Mouse (Mus musculus): ENCODE measurements around the gene Cd68.

Gene Cd68

DNA sequence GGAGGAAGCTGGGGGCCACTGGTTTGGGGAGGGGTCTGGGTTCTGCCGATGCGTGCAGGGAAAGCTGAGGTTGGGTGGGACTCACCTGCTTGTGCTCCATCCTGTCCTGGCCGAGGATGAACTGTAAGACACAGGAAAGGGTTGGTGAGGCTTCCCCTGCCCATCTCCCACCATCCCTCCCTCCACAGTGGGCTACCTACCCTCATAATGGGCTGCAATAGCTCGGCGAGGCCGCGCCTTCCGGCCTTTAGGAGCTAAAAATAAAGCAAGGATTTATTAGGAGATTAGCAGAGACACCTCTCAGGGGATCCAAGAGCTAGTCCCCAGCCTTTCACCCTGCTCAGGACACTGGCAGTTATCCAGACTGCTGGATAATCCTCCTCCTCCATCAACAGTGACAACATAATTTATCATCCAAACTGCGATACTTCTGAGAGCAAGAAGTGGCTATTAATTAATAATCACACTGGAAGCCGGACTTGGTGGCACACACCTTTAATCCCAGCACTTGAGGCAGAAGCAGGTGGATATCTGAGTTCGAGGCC is 27.5 kb upstream of the Cd68 start:
- DNase-seq: no peak

DNA sequence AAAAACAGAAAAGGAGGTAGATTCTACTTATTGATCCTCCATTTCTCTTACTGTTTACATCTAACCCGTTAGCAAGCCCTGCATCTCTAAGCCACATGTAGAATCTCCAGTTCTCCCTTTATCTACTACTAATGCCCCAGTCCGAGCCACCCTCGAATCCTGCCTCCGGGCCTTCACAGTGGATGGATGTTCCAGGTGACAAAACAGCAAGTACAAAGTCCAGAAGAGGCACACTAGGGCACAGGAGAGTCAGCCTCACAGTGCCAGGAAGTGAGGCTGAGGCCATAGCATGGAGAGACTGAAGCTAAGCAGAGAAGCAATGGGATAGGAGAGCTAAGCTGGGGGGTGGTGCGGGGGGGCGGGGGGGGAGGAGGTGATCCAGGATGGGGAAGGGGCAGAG is 26.9 kb upstream of the Cd68 start:
- DNase-seq: no peak

DNA sequence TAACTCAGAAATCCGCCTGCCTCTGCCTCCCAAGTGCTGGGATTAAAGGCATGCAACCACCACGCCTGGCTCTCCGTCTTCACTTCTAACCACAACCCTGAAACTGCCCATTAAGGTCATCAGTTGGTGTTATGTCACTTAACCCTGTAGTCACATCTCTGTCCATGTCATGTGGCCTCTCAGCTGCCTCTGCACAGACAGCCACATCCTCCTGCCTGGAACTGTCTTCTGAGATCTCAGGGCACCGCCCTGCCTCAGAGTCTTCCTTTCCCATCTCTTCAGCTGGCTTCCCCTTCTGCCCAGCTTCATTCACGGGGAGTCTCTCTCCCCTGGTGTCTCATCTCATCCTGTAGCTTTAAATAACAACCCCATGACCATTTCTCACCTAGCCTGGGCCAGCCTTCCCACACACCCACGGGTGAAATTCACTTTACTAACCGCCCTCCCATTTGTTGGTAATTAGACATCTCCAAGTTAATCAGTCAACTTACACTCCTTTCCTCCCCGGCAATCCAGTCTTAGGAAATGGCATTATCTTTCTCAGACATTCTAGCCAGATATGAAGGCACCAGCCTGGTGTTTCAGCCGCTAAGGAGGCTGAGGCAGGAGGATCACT is 26.4 kb upstream of the Cd68 start:
- DNase-seq: no peak

DNA sequence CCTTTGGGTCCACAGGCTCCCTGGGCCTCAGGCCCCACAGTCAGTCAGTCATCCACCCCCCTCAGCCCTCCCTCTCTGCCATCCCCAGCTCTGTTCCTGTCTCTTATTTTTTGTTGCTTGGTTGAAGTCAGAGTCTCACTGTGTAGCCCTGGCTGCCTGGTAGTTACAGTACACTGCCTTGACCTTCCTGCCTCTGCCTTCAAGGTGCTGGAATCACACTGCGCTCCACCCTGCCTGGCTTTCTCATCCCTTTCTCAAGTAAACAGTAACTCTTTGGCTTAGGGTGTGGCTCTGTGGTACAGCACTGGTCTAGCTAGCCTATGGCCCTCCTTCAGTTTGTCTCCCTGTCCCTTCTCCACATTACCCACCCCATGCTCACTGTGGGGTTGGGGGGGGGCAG is 23.9 kb upstream of the Cd68 start:
- DNase-seq: no peak

DNA sequence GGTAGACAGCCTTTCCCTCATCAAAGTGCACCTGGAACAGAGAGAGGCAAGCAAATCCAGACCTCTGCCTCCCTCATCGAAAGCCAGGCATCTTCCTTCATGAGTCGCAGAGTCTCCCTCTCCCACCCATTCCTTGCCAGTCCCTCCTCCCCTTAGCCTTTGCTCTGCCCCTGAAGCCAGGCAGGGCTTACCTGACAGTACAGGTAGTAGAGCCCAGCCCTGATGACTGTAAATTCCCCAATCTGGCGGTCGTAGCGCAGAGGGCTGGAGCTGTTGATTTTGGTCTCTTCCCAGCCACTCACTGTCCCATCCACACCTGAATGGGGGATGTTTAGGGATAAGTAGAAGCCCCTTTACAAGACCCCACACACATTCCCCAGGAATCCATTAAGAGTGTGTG is 21.1 kb upstream of the Cd68 start:
- DNase-seq: no peak

DNA sequence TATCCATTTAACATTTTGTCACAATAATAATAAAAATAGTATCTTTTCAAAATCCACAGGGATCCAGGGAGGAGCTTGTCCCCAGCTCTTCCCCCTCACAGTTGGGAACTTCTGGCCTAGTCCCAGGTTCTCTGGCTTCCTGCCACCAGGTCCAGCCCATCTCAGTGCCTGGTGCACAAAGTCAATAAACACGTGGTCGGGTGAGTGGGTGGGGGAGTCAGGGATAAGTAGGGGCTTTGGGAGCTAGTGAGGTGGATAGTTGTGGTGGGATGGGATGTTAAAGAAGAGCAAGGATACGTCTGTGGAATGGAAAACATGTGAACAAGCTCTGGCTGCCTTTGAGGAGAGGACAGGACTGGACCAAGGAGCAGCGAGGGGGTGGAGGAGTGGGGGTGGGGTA is 20.4 kb upstream of the Cd68 start:
- peak; percentile 83 for DNase-seq

DNA sequence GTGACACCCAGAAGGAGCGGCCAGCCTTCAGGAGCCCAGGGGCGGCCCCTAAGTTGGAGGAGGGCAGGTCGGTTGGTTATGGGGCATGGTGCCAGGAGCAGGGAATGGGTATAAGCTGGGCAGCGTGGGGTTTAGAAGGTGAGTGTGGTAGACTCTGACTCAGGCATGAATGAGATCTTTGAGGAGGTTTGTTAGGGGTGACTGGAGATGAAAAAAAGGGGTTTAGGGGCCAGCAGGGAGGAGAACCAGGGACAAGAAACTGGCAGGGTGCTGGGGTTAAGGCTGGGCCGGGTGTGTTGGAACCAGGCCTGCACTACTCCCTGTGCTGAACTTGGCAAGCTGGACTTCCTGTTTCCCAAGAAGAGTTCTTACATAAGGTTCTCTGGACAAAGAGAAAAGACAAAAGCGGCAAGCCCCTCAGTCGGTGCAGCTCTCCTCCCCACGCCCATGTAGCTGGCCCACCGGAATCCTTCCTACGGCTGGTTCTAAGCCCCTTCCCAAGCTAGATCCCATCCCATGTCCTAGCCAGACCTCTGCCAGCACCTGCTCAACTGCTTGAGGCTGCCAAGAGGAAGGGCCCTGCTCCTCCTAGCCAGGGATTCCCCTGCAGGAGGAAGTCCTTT is 19.7 kb upstream of the Cd68 start, which contains the start of gene Tnfsf13:
Gene Tnfsf13 (minus strand): TSS at position 259 of the 623 bp plus-strand sequence.
- DNase-seq: peak; percentile 94

DNA sequence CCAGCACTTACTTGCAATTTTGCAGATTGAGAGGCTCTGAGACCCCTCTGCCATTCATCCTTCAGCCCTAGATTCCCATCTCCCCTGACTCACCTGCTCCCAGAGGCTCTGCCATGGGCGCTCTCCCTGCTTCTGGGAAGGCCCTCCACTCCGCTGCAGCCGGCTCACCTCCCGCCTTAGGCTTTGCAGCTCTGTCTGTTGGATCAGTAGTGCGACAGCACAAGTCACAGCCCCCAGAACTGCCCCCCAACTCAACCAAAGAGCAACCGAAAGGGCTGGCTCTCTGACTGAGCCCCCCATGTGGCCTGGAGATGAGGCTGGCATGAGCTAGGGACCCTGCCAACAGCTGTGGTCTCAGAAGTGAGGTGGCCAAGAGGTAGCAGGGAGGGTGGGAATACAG is 19.0 kb upstream of the Cd68 start:
- DNase-seq: no peak

DNA sequence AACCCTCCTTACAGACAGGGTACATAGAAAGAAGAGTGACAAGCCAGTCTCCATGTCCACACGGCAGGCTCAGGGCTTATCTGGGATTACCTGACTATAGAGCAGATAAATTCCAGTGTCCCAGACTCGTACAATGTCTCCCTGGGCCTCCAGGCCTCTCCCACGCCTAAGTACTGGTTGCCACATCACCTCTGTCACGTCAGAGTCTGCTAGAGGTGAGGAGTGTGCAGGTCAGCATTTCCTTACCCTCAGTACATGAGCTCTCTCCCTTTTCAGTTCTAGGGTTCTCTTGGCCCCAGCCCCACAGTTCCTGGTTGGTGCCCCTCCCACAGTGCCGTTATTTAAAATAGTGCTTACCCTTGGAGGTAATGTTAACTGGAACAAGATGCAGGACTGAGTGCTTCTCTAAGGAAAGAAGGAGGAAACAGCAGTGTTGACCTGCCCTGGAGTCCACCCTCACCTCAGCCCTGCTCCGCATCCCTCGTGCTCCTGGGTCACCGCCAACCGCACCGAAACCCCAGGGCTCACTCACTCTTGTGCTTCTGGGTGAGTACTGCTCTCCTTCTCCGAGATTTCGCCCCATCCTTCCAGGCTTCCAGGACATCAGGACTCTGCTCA is 18.3 kb upstream of the Cd68 start:
- no peak for DNase-seq

DNA sequence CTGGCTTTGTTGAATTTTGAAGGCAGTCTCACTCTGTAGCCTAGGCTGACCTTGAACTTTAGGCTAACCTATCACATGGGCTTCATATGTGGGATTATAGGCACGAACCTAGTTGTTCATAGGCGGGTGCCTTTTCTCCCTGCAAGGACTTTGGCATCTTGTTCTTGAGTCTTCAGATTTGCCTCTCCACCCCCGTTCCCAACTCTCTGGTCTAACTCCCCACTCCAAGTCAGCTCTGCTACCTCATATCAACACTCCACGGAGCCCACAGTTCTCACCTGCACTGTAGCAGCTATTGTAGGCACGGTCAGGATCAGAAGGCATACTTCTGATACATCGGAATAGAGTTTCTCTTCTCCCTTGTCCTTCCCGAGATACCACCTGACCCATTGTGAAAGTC is 17.6 kb upstream of the Cd68 start:
- DNase-seq: no peak

DNA sequence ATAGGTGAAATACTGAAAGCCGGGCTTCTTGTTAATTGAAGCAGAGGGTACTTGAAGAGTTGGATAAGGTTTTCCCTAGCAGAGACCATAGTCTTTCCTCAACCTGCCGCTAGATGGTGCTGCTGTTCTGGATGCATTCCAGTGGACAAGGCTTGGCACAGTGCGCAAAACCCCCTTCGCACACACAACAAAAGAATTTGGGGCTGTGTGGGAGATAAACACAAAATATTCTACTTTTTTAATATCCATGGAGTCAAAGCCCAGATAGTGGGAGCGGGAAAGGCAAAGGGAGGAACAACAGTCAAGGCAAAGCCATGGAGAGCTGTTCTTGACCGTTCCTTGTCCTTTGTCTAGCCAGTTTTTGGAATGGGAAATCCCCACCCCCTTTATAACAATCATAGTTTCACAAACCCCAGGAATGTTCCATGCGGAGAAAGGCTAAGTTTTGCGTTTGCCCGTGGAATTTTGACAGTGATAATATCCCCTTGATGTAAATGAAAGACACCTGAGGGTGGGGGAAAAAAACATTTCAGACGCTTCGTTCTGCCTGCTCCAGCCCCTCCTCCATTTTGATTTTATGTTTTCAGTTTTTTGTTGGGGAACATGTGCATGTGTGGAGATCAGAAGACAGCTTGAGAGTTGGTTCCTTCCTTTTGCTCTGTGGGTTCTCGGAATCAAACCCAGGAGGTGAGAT is 17.0 kb upstream of the Cd68 start:
- DNase-seq: peak; percentile 91

DNA sequence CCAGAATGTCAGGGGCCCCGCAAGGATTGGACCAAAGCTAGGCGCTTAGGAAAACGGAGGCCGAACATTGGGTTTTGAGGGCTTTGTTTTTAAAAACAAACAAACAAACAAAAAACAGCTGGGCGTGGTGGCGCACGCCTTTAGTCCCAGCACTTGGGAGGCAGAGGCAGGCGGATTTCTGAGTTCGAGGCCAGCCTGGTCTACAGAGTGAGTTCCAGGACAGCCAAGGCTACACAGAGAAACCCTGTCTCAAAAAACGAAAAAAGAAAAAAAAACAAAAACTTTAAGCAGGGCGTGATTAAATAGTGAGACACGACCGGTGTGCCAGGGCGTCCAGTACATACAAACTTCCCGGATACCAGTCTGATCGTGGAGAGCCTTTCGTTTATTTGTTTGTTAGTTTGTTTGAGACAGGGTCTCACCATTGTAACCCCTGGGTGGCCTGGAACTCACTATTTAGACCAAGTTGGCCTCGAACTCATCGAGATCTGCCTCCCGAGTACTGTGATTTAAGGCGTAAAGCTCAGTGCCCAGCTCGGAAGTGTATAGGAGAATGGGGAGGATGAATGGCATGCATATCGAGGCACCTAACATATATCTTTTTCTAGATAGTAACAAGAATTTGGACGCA is 16.4 kb upstream of the Cd68 start:
- no peak for DNase-seq

DNA sequence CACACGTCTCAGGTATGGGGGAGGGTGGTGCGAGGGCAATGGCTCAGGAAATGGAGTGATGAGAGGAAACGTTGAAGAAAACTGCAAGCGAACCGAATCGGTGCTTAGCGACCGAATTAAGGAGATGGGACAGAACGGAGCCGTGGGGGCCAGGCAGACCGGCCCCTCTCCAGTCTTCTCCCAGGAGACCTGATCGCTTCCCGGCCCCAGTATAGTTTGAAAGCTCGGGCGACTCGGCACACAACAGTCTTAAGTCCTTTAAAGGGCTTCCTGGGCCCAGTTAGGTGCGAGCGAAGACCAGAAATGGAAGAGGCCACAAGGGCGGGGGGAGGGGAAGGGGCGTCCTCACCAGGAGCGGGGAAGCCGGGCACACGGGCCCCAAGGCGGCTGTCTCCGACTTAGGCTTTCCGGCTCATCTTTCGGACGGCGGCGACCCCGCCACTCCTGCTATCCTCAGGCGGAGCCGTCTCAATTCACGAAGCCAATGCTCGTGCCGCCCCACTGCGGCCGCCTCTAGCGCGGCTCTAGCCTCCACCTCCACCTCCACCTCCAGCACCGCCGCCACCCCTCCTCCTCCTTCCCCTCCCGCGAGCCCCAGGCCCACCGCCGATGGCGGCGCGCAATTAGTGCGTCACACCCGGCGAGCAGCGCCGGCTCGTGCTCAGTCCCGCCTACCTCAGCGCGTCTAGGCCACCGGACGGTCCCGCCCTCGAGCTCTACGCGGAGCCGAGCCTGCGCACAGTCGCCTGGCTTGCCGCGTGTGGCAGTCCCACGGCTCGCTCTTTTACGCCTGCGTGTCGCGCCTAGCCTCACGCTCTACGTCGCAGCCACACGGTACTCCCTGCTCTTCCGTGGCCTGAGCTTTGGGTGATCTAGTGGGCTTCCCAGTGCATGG is 15.6 kb upstream of the Cd68 start, which contains the start of gene Senp3:
Gene Senp3 (minus strand): TSS at position 771 of the 895 bp plus-strand sequence.
- DNase-seq: peak; percentile 94

DNA sequence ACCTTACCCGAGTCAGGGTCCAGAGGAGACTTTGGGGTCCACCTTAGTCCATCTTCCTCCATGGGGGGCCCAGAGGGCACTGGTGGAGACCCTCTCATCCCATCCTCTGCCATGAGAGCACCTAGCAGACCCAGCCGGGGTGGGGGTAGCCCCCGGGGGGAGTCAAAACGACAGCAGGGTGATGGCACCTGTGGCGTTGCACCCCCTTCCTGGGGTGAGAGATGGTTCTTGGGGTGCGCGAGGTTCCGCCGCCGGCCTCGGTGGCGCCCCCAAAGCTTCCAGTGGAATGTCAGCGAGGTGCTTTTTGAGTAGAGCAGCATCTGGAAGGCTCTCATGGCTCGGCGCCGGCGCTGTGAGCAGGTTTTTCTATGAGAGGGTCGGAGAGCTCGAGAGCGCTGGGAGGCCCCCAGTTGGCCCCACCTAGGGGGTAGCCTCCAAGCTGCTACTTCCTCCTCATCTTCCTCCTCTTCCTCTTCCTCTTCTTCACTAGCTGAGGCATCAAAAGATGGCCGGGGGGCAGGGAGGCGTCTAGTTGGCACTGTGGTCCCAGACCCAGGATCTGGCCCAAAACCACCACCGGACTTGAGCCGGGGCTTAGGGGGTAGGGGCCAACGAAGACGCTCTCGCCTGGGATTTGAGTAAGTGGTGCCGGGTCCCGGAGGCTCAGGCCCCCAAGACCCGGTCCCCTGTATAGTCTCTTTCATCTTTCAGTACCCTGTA is 14.3 kb upstream of the Cd68 start:
- DNase-seq: no peak

DNA sequence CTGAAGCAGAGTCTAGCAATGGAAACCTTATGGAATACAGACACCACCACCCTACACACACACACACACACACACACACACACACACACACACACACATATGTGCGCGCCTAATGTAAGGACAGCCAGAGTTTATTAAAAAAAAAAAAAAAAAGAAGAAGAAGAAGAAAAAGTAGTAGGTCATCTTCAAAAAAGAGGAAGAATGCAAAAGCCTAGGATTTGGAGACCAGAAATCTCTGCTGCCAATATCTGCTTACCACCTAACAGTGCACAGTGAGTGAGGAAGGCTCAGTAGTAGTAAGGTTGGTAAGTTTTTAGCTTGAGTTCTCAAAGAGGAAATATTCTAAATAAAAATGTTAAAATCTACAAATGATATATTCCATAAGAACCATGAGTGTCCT is 13.2 kb upstream of the Cd68 start:
- DNase-seq: no peak

DNA sequence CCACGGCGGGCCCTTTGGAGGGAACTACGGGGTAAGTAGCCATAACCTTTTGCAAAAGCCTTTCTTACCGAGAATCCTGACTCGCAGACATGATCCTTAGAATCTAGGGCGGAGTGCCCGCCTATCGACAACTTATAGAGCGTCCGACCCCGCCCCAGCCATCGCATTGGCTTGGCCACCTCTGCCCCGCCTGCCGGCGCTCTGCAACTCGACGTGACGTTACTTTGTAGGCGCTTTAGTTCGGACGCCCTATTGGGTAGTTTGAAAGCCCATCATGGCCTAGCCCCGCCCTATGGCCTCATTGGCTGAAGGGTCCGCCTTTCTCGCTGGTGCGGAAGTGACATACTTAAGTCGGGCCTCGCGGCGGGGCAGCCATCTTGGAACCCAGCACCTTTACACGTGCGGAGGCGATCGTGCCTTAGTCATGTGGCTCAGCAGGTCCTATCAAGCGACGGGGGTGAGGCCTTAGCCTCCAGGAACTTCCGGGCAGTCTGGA is 6.3 kb upstream of the Cd68 start, which contains the start of gene Eif4a1:
Gene Eif4a1 (minus strand): TSS at position 213 of the 496 bp plus-strand sequence.
- peak; percentile 100 for DNase-seq

DNA sequence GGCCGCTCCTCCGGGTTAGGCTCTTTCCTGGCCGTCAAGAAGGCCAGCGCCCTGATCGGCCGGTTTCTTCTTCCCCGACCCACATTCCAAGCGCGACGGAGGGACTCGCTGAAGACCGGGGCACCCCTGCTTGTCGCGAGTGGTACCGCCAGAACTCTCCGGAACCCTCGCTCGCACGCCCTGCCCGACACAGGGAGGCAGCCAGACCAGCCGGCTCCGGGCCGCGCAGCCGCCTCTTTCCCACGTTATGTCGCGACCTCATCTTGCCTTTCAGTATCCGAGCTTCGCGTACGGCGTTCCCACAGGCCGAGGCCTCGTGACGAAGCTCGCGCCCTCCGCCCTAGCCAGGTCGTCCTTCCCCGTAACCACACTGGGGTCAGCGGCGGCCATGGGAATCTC is 5.8 kb upstream of the Cd68 start:
- no peak for DNase-seq

DNA sequence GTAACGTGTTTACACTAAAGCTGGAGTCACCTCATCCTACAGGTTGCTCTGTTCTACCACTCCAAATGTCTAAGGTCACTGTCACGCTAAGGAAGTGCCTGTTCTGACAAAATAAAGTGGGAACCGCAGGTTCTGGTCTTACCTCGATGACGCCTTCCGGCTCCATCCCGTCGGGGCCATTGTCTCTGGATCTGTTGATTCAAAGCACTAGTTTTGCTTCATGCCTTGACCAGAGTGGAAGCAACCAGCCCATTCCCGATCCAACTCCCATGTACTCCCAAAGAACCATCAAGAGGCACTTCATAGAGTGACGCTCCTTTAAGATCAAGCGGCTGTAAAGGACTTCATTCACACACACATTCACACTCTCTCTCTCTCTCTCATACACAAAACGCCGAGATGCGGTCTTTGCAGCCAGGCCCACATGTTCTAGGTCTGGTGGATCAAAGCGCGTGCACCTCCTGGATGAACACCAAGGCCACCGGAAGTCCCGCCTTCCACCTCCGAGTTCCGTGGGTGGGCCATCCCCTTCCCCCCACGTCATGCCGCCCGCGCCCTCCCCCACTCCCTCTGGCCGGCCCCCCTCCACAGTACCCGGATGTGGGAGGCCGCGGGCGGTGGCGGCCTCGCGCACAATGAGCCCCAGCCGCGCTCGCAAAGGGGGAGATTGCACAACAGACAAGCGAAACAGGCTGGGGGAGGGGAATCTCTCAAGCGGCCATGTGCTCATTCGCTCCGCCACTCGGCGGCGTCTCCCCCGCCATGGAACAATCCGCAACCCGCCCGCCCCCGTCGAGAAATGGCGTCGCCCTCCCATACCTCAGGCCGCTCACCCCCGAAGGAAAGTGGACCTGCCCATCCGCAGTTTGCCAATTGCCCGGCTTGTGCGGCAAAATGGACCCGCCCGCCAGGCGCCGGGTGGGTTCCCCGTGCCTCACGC is 5.1 kb upstream of the Cd68 start:
- peak; percentile 96 for DNase-seq

DNA sequence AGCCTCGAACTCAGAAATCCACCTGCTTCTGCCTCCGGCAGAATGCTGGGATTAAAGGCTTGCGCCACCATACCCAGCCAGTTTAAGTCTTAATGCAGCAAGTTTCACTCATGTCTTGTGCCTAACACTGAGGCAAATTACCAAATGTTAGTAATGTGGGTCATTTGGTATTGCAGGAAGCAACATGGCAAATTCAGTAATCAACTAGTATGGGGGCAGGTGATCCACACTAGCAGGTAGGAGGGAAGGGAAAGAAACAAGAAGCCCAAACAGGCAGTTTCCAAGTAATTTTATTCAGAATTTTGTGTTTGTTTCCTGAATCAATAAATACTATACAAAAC is 682 bp upstream of the Cd68 start:
- DNase-seq: peak; percentile 19

DNA sequence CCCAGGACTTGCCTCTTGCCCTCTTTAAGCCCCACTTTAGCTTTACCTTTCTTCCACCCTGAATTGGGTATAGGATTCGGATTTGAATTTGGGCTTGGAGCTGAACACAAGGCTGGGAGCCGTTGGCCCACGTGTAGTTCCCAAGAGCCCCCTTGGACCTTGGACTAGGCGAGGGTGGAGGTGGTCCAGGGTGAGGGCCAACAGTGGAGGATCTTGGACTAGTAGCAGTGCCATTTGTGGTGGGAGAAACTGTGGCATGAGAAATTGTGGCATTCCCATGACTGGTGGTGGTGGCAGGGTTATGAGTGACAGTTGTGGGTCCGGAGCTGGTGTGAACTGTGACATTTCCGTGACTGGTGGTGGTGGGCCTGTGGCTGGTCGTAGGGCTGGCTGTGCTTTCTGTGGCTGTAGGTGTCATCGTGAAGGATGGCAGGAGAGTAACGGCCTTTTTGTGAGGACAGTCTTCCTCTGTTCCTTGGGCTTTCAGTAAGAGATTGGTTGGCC is 444 bp downstream of the Cd68 start:
- peak; percentile 34 for DNase-seq
